Mouse (Mus musculus) G1E (cell line): ENCODE data around the gene Adap1. TPM values are rescaled to one million over a fixed set of nuclear protein-coding genes. Genes with fewer than 3 reads are reported as not detected.
A peak's percentile ranks its signal among the peaks of the same experiment; 100 is the strongest.

Experiments
- ATAC-seq: 2 replicates; pipeline ENCODE4 v1.8.0; 2016; ENCODE audit warnings: mild to moderate bottlenecking; ENCODE audit not compliant: insufficient number of reproducible peaks, poor library complexity, low FRiP score, severe bottlenecking; ENCODE audit errors: extremely low read depth
- DNase-seq: peaks from one replicate; pipeline ENCODE4 v3.0.0; 2012; ENCODE audit warnings: low spot score
- H3K27me3 ChIP-seq: 2 replicates; pipeline ENCODE4 v1.6.1; 2012; ENCODE audit warnings: mild to moderate bottlenecking, low read length, inconsistent platforms; ENCODE audit not compliant: insufficient read depth
- H3K36me3 ChIP-seq: replicated peaks from 2 replicates; pipeline ENCODE3; 2012; ENCODE audit warnings: mild to moderate bottlenecking, inconsistent platforms
- H3K4me1 ChIP-seq: 2 replicates; pipeline ENCODE4 v1.6.1; 2012; ENCODE audit warnings: low read depth, low read length, inconsistent platforms, mixed read lengths; ENCODE audit not compliant: insufficient read depth
- H3K4me3 ChIP-seq: 2 replicates; pipeline ENCODE4 v1.5.1; 2012; ENCODE audit warnings: low read depth, mild to moderate bottlenecking, inconsistent platforms, low read length, moderate library complexity, mixed read lengths
- H3K9me3 ChIP-seq: replicated peaks from 2 replicates; pipeline ENCODE4 v1.6.1; 2012; ENCODE audit warnings: inconsistent platforms
- CTCF ChIP-seq: IDR thresholded peaks from 2 replicates; pipeline ENCODE4 v1.5.1; 2012; ENCODE audit warnings: low read depth, low read length, inconsistent platforms, mixed read lengths
- GATA1 ChIP-seq: IDR thresholded peaks from 2 replicates; pipeline ENCODE4 v1.6.1; 2012; ENCODE audit warnings: borderline replicate concordance, low read length, inconsistent platforms, mixed read lengths
- GATA2 ChIP-seq: IDR thresholded peaks from 2 replicates; pipeline ENCODE4 v1.6.1; 2012; ENCODE audit warnings: low read depth, low read length, inconsistent platforms, borderline replicate concordance
- POLR2AphosphoS5 ChIP-seq: IDR thresholded peaks from 2 replicates; pipeline ENCODE4 v1.6.1; 2012; ENCODE audit warnings: low read depth, low read length, inconsistent platforms; ENCODE audit not compliant: insufficient replicate concordance
- TAL1 ChIP-seq: conservative IDR thresholded peaks from 2 replicates; pipeline ENCODE4 v1.6.1; 2012; ENCODE audit warnings: low read depth, low read length, inconsistent platforms, mixed read lengths
- polyA plus RNA-seq: library from polyadenylated mRNA; stranded (reverse); fragments of >175 nt; gene quantifications from 2 replicates; pipeline ENCODE4 v1.2.3, GENCODE M21; 2012
- total RNA-seq, 2 experiments: library from RNA; stranded (forward) in 1 of 2; stranded (reverse) in 1 of 2; fragments of 200-1000 nt in 1 of 2; fragments of >200 nt in 1 of 2; fragmentation: Nextera tagmentation in 1 of 2; gene quantifications; 2 replicates each; pipeline ENCODE4 v1.2.3; 2014 to 2017

Gene Adap1
- total and polyA plus RNA-seq, 3 experiments: 1.4 to 2.3 (median 1.8) TPM

- peak; percentile 73 for ATAC-seq
- peaks cover 67% of the 10 kb centered on the region for H3K4me1 ChIP-seq
- TF ChIP-seq TAL1: no peak
- peak; percentile 100 for TF ChIP-seq CTCF
- H3K4me3 ChIP-seq: peak overlapping the region; percentile 66; the same call in 1 of the 2 replicates
- peak; percentile 80 for DNase-seq
- H3K9me3 ChIP-seq: no peaks in the 10 kb centered on the region
- no peaks in the 10 kb centered on the region for H3K27me3 ChIP-seq
- peaks cover 66% of the 10 kb centered on the region for H3K36me3 ChIP-seq
Observed at GRCm38 (mm10) chr5:139364260-139364910, 39.0 kb upstream of the Adap1 start.

- H3K4me3 ChIP-seq: peak overlapping the region; percentile 66; the same call in 1 of the 2 replicates
- ATAC-seq: no peak
- no peak for DNase-seq
- no peaks in the 10 kb centered on the region for H3K9me3 ChIP-seq
- TF ChIP-seq GATA1 (no peak), TAL1 (no peak), GATA2 (no peak), POLR2AphosphoS5 (no peak), CTCF (no peak)
- H3K36me3 ChIP-seq: peaks cover 69% of the 10 kb centered on the region
- H3K27me3 ChIP-seq: no peaks in the 10 kb centered on the region
- peaks cover 65% of the 10 kb centered on the region for H3K4me1 ChIP-seq
Observed at GRCm38 (mm10) chr5:139363858-139364257, 38.4 kb upstream of the Adap1 start.

GRCm38 (mm10) chr5:139359244-139359643, 33.8 kb upstream of the Adap1 start:
- H3K4me1 ChIP-seq: peaks cover 40% of the 10 kb centered on the region

GRCm38 (mm10) chr5:139358653-139359052, 33.2 kb upstream of the Adap1 start:
- Histone ChIP-seq H3K4me1 (peaks cover 40% of the 10 kb centered on the region), H3K4me3 (no peak overlapping the region), H3K36me3 (peaks cover 66% of the 10 kb centered on the region), H3K9me3 (no peaks in the 10 kb centered on the region), H3K27me3 (peaks cover 7% of the 10 kb centered on the region; the same call in 1 of the 2 replicates)
- ATAC-seq: no peak
- no peak for DNase-seq
- TF ChIP-seq POLR2AphosphoS5 (no peak), TAL1 (no peak), CTCF (no peak), GATA1 (no peak), GATA2 (no peak)

More at GRCm38 (mm10) chr5:139359244-139359643, 33.8 kb upstream of the Adap1 start:
- ATAC-seq (no peak), DNase-seq (no peak)
- H3K9me3 ChIP-seq: no peaks in the 10 kb centered on the region
- TF ChIP-seq POLR2AphosphoS5 (no peak), TAL1 (no peak), CTCF (no peak), GATA1 (no peak), GATA2 (no peak)
- H3K27me3 ChIP-seq: peaks cover 7% of the 10 kb centered on the region; the same call in 1 of the 2 replicates
- peaks cover 69% of the 10 kb centered on the region for H3K36me3 ChIP-seq
- no peak overlapping the region for H3K4me3 ChIP-seq

- Histone ChIP-seq H3K36me3 (peaks cover 34% of the 10 kb centered on the region), H3K27me3 (peaks cover 28% of the 10 kb centered on the region), H3K9me3 (no peaks in the 10 kb centered on the region), H3K4me3 (no peak overlapping the region), H3K4me1 (peaks cover 58% of the 10 kb centered on the region)
- peak; percentile 60 for DNase-seq
- no peak for TF ChIP-seq POLR2AphosphoS5
- no peak for TF ChIP-seq GATA1
- no peak for TF ChIP-seq TAL1
- no peak for TF ChIP-seq GATA2
- peak; percentile 99 for TF ChIP-seq CTCF
- peak; percentile 38; the same call in 1 of the 2 replicates for ATAC-seq
Observed at GRCm38 (mm10) chr5:139355235-139355772, 29.9 kb upstream of the Adap1 start.

- DNase-seq (no peak), ATAC-seq (no peak)
- TF ChIP-seq GATA1 (no peak), TAL1 (no peak), GATA2 (no peak), POLR2AphosphoS5 (no peak), CTCF (no peak)
- Histone ChIP-seq H3K27me3 (peaks cover 31% of the 10 kb centered on the region), H3K4me3 (no peak overlapping the region), H3K36me3 (peaks cover 22% of the 10 kb centered on the region), H3K4me1 (peaks cover 70% of the 10 kb centered on the region), H3K9me3 (no peaks in the 10 kb centered on the region)
Observed at GRCm38 (mm10) chr5:139353946-139354345, 28.5 kb upstream of the Adap1 start.
